Mouse (Mus musculus) thymus, postnatal 0 days (tissue): Measurements from ENCODE around the gene Rpgrip1. TPM values are rescaled to one million over a fixed set of nuclear protein-coding genes. Genes with fewer than 3 reads are reported as not detected.
A peak's percentile ranks its signal among the peaks of the same experiment; 100 is the strongest.

ENCODE experiments used
- DNase-seq: peaks from one replicate; pipeline ENCODE4 v3.0.0-alpha.2; 2015; ENCODE audit warnings: low spot score
- polyA plus RNA-seq: library from polyadenylated mRNA; unstranded; fragments of >200 nt; fragmentation: Nextera tagmentation; extraction: Ambion mirVana; gene quantifications from 2 replicates; pipeline ENCODE4 v1.2.1, GENCODE M21; 2015

Gene Rpgrip1
- polyA plus RNA-seq, 1 experiment from 2014 or later = 94.0 TPM

GRCm38 (mm10) chr14:52118823-52119608 is 8.5 kb downstream of the Rpgrip1 start:
- DNase-seq = peak; percentile 55

- no peak for DNase-seq
These were observed 9.7 kb downstream of the Rpgrip1 start for GRCm38 (mm10) chr14:52120169-52120568.

GRCm38 (mm10) chr14:52123918-52124317 is 13.4 kb downstream of the Rpgrip1 start:
- peak; percentile 72 for DNase-seq

- DNase-seq = no peak
These were observed 14.1 kb downstream of the Rpgrip1 start for GRCm38 (mm10) chr14:52124636-52125035.

- DNase-seq = no peak
These were observed 23.1 kb downstream of the Rpgrip1 start for GRCm38 (mm10) chr14:52133584-52133983.

GRCm38 (mm10) chr14:52140577-52141444 is 30.3 kb downstream of the Rpgrip1 start:
- peak; percentile 60 for DNase-seq

GRCm38 (mm10) chr14:52141445-52142127 is 31.1 kb downstream of the Rpgrip1 start:
- DNase-seq = no peak

GRCm38 (mm10) chr14:52144165-52144564 is 33.7 kb downstream of the Rpgrip1 start:
- DNase-seq = peak; percentile 23

- DNase-seq = peak; percentile 43
These were observed 36.0 kb downstream of the Rpgrip1 start for GRCm38 (mm10) chr14:52146540-52146939.

GRCm38 (mm10) chr14:52149888-52150287 is 39.4 kb downstream of the Rpgrip1 start:
- DNase-seq = no peak

GRCm38 (mm10) chr14:52152179-52152578 is 41.7 kb downstream of the Rpgrip1 start:
- DNase-seq = no peak

GRCm38 (mm10) chr14:52152613-52153012 is 42.1 kb downstream of the Rpgrip1 start:
- DNase-seq = no peak

GRCm38 (mm10) chr14:52155008-52155407 is 44.5 kb downstream of the Rpgrip1 start:
- no peak for DNase-seq

GRCm38 (mm10) chr14:52160911-52161310 is 50.4 kb downstream of the Rpgrip1 start:
- DNase-seq = no peak

GRCm38 (mm10) chr14:52166571-52166970 is 56.1 kb downstream of the Rpgrip1 start:
- DNase-seq = no peak

- no peak for DNase-seq
These were observed 78.3 kb downstream of the Rpgrip1 start for GRCm38 (mm10) chr14:52188788-52189187.

GRCm38 (mm10) chr14:52189519-52189918 is 79.0 kb downstream of the Rpgrip1 start:
- DNase-seq = peak; percentile 9

GRCm38 (mm10) chr14:52190740-52191359 is 80.3 kb downstream of the Rpgrip1 start:
- DNase-seq = peak; percentile 64

GRCm38 (mm10) chr14:52195691-52196090 is 85.2 kb downstream of the Rpgrip1 start:
- DNase-seq = peak; percentile 64

- DNase-seq = peak; percentile 10
These were observed 86.0 kb downstream of the Rpgrip1 start for GRCm38 (mm10) chr14:52196230-52197155.
